Mouse (Mus musculus) G1E (cell line): ENCODE results near the gene Cysrt1.

Source experiments
- CTCF ChIP-seq: IDR thresholded peaks from 2 replicates; pipeline ENCODE4 v1.5.1; 2012; ENCODE audit warnings: low read depth, low read length, inconsistent platforms, mixed read lengths
- GATA1 ChIP-seq: IDR thresholded peaks from 2 replicates; pipeline ENCODE4 v1.6.1; 2012; ENCODE audit warnings: borderline replicate concordance, low read length, inconsistent platforms, mixed read lengths
- GATA2 ChIP-seq: IDR thresholded peaks from 2 replicates; pipeline ENCODE4 v1.6.1; 2012; ENCODE audit warnings: low read depth, low read length, inconsistent platforms, borderline replicate concordance
- POLR2AphosphoS5 ChIP-seq: IDR thresholded peaks from 2 replicates; pipeline ENCODE4 v1.6.1; 2012; ENCODE audit warnings: low read depth, low read length, inconsistent platforms; ENCODE audit not compliant: insufficient replicate concordance
- TAL1 ChIP-seq: conservative IDR thresholded peaks from 2 replicates; pipeline ENCODE4 v1.6.1; 2012; ENCODE audit warnings: low read depth, low read length, inconsistent platforms, mixed read lengths

DNA sequence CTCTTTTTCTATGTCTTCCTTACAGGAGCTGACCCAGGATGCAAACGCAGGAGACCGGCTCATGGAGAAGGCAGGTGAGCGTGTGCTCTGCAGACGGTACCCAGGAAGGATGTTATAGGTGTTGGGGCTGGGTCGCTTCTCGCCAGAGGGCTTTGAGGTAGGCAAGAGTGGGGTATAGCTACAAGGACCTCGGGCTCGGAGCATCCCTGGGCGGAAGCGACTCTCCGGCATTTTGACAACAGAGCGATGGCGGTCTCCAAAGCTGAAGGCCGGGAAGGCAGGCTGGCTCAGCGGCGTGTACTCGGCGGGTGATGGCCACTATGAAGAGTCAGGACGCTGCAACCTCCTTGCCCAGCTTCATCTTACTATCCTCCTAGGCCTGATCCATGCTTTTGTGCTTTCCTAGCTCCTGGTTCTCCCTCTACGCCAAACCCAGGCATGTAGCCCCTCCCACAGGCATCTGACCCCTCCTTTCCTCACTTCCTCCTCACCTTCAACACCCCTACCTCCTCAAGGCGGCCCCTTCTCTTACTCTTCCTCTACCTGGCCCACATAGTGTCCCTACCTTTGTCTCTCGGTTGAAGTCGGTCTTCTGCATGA is 28.9 kb downstream of the Cysrt1 start:
- no peak for TF ChIP-seq CTCF
- no peak for TF ChIP-seq GATA1
- no peak for TF ChIP-seq TAL1
- no peak for TF ChIP-seq POLR2AphosphoS5
- TF ChIP-seq GATA2 = no peak
